Mouse (Mus musculus) MEL (cell line): ENCODE data around the gene Pter. TPM values are rescaled to one million over a fixed set of nuclear protein-coding genes. Genes with fewer than 3 reads are reported as not detected.

Experiments
- DNase-seq: peaks from one replicate; pipeline ENCODE4 v3.0.0; 2011; ENCODE audit warnings: low read depth, low spot score
- H3K27ac ChIP-seq: 2 replicates; pipeline ENCODE4 v1.5.1; 2012; ENCODE audit warnings: low read depth, mild to moderate bottlenecking, control low read depth, low read length, moderate library complexity; ENCODE audit not compliant: control insufficient read depth
- H3K27me3 ChIP-seq, 2 experiments: fragments of 150-350 bp in 1 of 2; sonication (generic) in 1 of 2; 2 replicates each; pipeline ENCODE4 v1.6.1; 2012; ENCODE audit warnings: low read length in 2 of 2, mild to moderate bottlenecking in 2 of 2, improper control_type of control experiment in 1 of 2, moderate library complexity in 1 of 2; ENCODE audit not compliant: insufficient read depth in 2 of 2, control insufficient read depth in 1 of 2
- H3K36me3 ChIP-seq, 2 experiments: 2 replicates each; pipeline ENCODE4 v1.6.1; 2012 to 2014; ENCODE audit warnings: low read length in 2 of 2, improper control_type of control experiment in 1 of 2, inconsistent platforms in 1 of 2, mild to moderate bottlenecking in 1 of 2; ENCODE audit not compliant: insufficient read depth in 2 of 2, control insufficient read depth in 1 of 2
- H3K4me1 ChIP-seq, 2 experiments: fragments of 150-350 bp in 1 of 2; sonication (generic) in 1 of 2; 2 replicates each; pipeline ENCODE4 v1.6.1; 2012; ENCODE audit warnings: low read length in 2 of 2, improper control_type of control experiment in 1 of 2, mild to moderate bottlenecking in 1 of 2; ENCODE audit not compliant: insufficient read depth in 2 of 2, control insufficient read depth in 1 of 2
- H3K4me3 ChIP-seq, 2 experiments: fragments of 150-350 bp in 1 of 2; sonication (generic) in 1 of 2; 2 replicates each; pipeline ENCODE4 v1.5.1; 2012; ENCODE audit warnings: low read depth in 2 of 2, low read length in 2 of 2, mild to moderate bottlenecking in 2 of 2, moderate library complexity in 2 of 2, control low read depth in 1 of 2, improper control_type of control experiment in 1 of 2; ENCODE audit not compliant: control insufficient read depth in 1 of 2, insufficient read depth in 1 of 2
- H3K79me2 ChIP-seq: 2 replicates; pipeline ENCODE4 v1.6.1; 2012; ENCODE audit warnings: mild to moderate bottlenecking, low read length, moderate library complexity; ENCODE audit not compliant: control insufficient read depth, poor library complexity, insufficient read depth
- H3K9ac ChIP-seq: 2 replicates; pipeline ENCODE4 v1.6.1; 2012; ENCODE audit warnings: low read depth, mild to moderate bottlenecking, control low read depth, low read length, moderate library complexity; ENCODE audit not compliant: control insufficient read depth, poor library complexity, severe bottlenecking
- H3K9me3 ChIP-seq: fragments of 150-350 bp; sonication (generic); replicated peaks from 2 replicates; pipeline ENCODE4 v1.6.1; 2012; ENCODE audit warnings: mild to moderate bottlenecking, low read length, improper control_type of control experiment, moderate library complexity; ENCODE audit not compliant: insufficient read depth
- BHLHE40 ChIP-seq: IDR thresholded peaks from 2 replicates; pipeline ENCODE4 v1.6.1; 2012; ENCODE audit warnings: low read depth, mild to moderate bottlenecking, inconsistent platforms, low read length, improper control_type of control experiment, borderline replicate concordance
- CHD1 ChIP-seq: IDR thresholded peaks from 2 replicates; pipeline ENCODE4 v1.6.1; 2012; ENCODE audit warnings: low read depth, mild to moderate bottlenecking, inconsistent platforms, low read length, improper control_type of control experiment
- CTCF ChIP-seq, 3 experiments: IDR thresholded peaks in 2 of 3; conservative IDR thresholded peaks in 1 of 3; 2 replicates each; pipeline ENCODE4 v1.5.1; 2011 to 2012; ENCODE audit warnings: low read length in 3 of 3, low read depth in 2 of 3, mild to moderate bottlenecking in 2 of 3, improper control_type of control experiment in 1 of 3, inconsistent platforms in 1 of 3, mixed read lengths in 1 of 3, moderate library complexity in 1 of 3; ENCODE audit not compliant: control insufficient read depth in 1 of 3, insufficient read depth in 1 of 3, poor library complexity in 1 of 3, severe bottlenecking in 1 of 3
- E2F4 ChIP-seq: IDR thresholded peaks from 2 replicates; pipeline ENCODE4 v1.6.1; 2011; ENCODE audit warnings: low read depth, low read length, improper control_type of control experiment, borderline replicate concordance
- ELF1 ChIP-seq: IDR thresholded peaks from 2 replicates; pipeline ENCODE4 v1.6.1; 2014; ENCODE audit warnings: low read depth, mild to moderate bottlenecking, inconsistent platforms, low read length, improper control_type of control experiment, moderate library complexity
- EP300 ChIP-seq, 2 experiments: IDR thresholded peaks; 2 replicates each; pipeline ENCODE4 v1.6.1; 2011; ENCODE audit warnings: improper control_type of control experiment in 2 of 2, low read length in 2 of 2, low read depth in 1 of 2, mild to moderate bottlenecking in 1 of 2
- JUND ChIP-seq: IDR thresholded peaks from 2 replicates; pipeline ENCODE4 v1.6.1; 2011; ENCODE audit warnings: low read depth, mild to moderate bottlenecking, improper control_type of control experiment, low read length
- MAFK ChIP-seq: IDR thresholded peaks from 2 replicates; pipeline ENCODE4 v1.6.1; 2011; ENCODE audit warnings: low read depth, mild to moderate bottlenecking, low read length, improper control_type of control experiment, borderline replicate concordance
- MAX ChIP-seq: IDR thresholded peaks from 2 replicates; pipeline ENCODE4 v1.6.1; 2011; ENCODE audit warnings: low read length, improper control_type of control experiment
- MAZ ChIP-seq: IDR thresholded peaks from 2 replicates; pipeline ENCODE4 v1.6.1; 2012; ENCODE audit warnings: low read depth, mild to moderate bottlenecking, inconsistent platforms, low read length, improper control_type of control experiment
- MEF2A ChIP-seq: IDR thresholded peaks from 2 replicates; pipeline ENCODE4 v1.6.1; 2014; ENCODE audit warnings: low read depth, mild to moderate bottlenecking, inconsistent platforms, low read length, improper control_type of control experiment; ENCODE audit not compliant: poor library complexity, insufficient replicate concordance, severe bottlenecking; ENCODE audit errors: extremely low read depth
- MYC ChIP-seq: IDR thresholded peaks from 2 replicates; pipeline ENCODE4 v1.6.1; 2011; ENCODE audit warnings: low read depth, mild to moderate bottlenecking, low read length, improper control_type of control experiment, moderate library complexity
- NRF1 ChIP-seq: IDR thresholded peaks from 2 replicates; pipeline ENCODE4 v1.6.1; 2014; ENCODE audit warnings: low read depth, mild to moderate bottlenecking, inconsistent platforms, low read length, improper control_type of control experiment, moderate library complexity; ENCODE audit not compliant: poor library complexity, insufficient read depth, severe bottlenecking
- POLR2AphosphoS2 ChIP-seq: IDR thresholded peaks from 2 replicates; pipeline ENCODE4 v1.6.1; 2011; ENCODE audit warnings: low read length, improper control_type of control experiment
- POLR2AphosphoS5 ChIP-seq: IDR thresholded peaks from 2 replicates; pipeline ENCODE4 v1.6.1; 2012; ENCODE audit warnings: low read depth, borderline replicate concordance, mild to moderate bottlenecking, inconsistent platforms, low read length, moderate library complexity, mixed read lengths
- SIN3A ChIP-seq: IDR thresholded peaks from 2 replicates; pipeline ENCODE4 v1.6.1; 2012; ENCODE audit warnings: low read length, improper control_type of control experiment, inconsistent platforms
- SMC3 ChIP-seq: IDR thresholded peaks from 2 replicates; pipeline ENCODE4 v1.6.1; 2011; ENCODE audit warnings: low read depth, low read length, improper control_type of control experiment
- USF1 ChIP-seq: IDR thresholded peaks from 2 replicates; pipeline ENCODE4 v1.6.1; 2014; ENCODE audit warnings: low read depth, mild to moderate bottlenecking, inconsistent platforms, low read length, improper control_type of control experiment, moderate library complexity
- USF2 ChIP-seq, 2 experiments: IDR thresholded peaks; 2 replicates each; pipeline ENCODE4 v1.6.1; 2011 to 2012; ENCODE audit warnings: improper control_type of control experiment in 2 of 2, low read length in 2 of 2, borderline replicate concordance in 1 of 2, inconsistent platforms in 1 of 2, low read depth in 1 of 2, mild to moderate bottlenecking in 1 of 2; ENCODE audit not compliant: insufficient read depth in 1 of 2
- ZC3H11A ChIP-seq: IDR thresholded peaks from 2 replicates; pipeline ENCODE4 v1.6.1; 2012; ENCODE audit warnings: low read depth, mild to moderate bottlenecking, inconsistent platforms, low read length, improper control_type of control experiment
- ZKSCAN1 ChIP-seq: IDR thresholded peaks from 2 replicates; pipeline ENCODE4 v1.6.1; 2012; ENCODE audit warnings: low read depth, mild to moderate bottlenecking, inconsistent platforms, low read length, improper control_type of control experiment, moderate library complexity
- ZMIZ1 ChIP-seq: IDR thresholded peaks from 2 replicates; pipeline ENCODE4 v1.6.1; 2012; ENCODE audit warnings: low read depth, mild to moderate bottlenecking, inconsistent platforms, low read length, improper control_type of control experiment, moderate library complexity
- polyA plus RNA-seq, 2 experiments: library from polyadenylated mRNA; stranded (reverse) in 1 of 2; unstranded in 1 of 2; fragments of >175 nt in 1 of 2; fragments of >200 nt in 1 of 2; gene quantifications; 2 replicates each; pipeline versions ENCODE4 v1.2.1 to v1.2.4; 2012; ENCODE audit warnings: low replicate concordance in 2 of 2, low read depth in 1 of 2; ENCODE audit not compliant: insufficient read length in 2 of 2, insufficient read depth in 1 of 2, missing spikeins in 1 of 2
- total RNA-seq: library from RNA; depleted of rRNA; stranded (reverse); fragments of 300-350 nt; gene quantifications from 2 replicates; pipeline ENCODE4 v1.2.3, GENCODE M21; 2012

Gene Pter
- total and polyA plus RNA-seq, 3 experiments: 19.4 to 19.6 TPM; not detected in 1

DNA sequence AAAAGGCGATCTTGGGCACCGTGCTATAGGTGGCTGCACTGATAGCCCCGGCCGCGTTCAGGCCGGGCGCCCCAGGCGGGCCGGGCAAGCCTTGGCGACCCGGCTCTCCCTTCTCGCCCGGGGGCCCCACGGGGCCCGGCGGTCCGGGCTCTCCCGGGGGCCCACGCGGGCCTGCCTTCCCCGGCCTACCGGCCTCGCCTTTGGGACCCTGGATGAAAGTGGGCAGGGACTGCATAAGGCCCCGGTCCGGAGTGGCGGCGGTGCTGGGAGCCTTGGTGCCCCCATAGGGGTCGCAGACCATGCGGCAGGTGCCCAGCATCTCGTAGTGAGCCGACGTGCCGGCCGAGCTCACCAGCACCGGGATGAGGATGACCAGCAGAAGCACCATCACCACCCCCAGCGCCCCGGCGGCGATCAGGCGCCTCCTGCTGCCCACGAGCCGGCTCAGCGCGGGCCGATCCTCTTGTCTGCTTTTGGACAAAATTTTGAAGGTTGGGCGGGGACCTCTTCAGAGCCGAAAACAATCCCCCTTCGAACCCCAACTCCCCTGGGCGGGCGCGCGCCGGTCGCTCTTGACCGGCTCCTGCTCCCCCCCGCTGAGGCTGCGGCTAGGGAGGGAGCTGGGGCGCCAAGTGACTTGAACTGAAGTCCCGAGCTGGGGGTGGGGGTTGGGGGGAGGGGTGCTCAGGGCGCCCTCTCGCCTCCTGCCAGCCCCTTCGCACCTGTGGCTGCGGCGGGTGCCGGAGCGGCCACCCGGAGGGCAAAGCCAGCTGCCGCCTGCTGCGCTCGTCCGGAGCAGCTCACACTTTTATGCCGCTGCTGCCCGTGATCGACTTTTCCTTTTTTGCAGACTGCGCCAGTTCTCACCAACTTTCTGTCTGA is 86.9 kb downstream of the Pter start:
- H3K9ac ChIP-seq: no peak overlapping the region
- H3K9me3 ChIP-seq: no peaks in the 10 kb centered on the region
- H3K36me3 ChIP-seq: no peaks in the 10 kb centered on the region
- H3K27ac ChIP-seq: no peak overlapping the region
- TF ChIP-seq ZKSCAN1: no peak
- no peak for TF ChIP-seq CTCF (IDR thresholded peaks at IDR 0.05 in 2 of 3, conservative IDR thresholded peaks at IDR 0.05 in 1 of 3; ENCODE audit: control insufficient read depth in 1 of 3, insufficient read depth in 1 of 3, low read depth in 2 of 3, low read length in 3 of 3, poor library complexity in 1 of 3, severe bottlenecking in 1 of 3)
- TF ChIP-seq ELF1: no peak
- no peak for TF ChIP-seq CHD1
- TF ChIP-seq POLR2AphosphoS2: no peak
- TF ChIP-seq ZMIZ1: no peak
- H3K4me1 ChIP-seq: no peaks in the 10 kb centered on the region
- no peaks in the 10 kb centered on the region for H3K79me2 ChIP-seq
- no peaks in the 10 kb centered on the region for H3K27me3 ChIP-seq
- DNase-seq: no peak
- no peak overlapping the region for H3K4me3 ChIP-seq

DNA sequence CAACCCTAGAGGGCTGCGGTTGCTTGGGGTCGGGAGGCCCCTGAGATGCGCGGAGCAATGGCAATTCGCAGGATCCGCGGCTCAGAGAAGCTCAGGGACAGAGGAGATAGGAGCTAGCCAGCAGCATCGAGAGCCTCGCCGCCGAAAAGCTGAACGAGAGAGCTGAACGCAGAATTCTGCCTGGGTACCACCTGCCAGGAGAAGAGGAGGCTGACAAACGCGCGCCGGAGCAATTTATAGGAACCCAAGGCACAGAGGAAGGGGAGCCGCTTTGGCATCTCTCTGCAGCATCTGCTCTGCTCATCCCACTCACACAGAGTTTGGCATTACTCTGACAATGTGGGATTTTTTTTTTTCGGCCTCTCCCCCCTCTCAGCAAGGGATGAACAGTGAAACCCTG is 87.6 kb downstream of the Pter start, which contains the start of gene C1ql3:
TSS of gene C1ql3 (minus strand) at position 335 of the 400 bp plus-strand sequence.
- H3K4me1 ChIP-seq: no peaks in the 10 kb centered on the region
- no peak within 1 kb of the TSS for H3K27ac ChIP-seq
- no peaks in the 10 kb centered on the region for H3K79me2 ChIP-seq
- no peak within 1 kb of the TSS for H3K4me3 ChIP-seq
- DNase-seq: no peak
- no peaks in the 10 kb centered on the region for H3K36me3 ChIP-seq
- no peak for TF ChIP-seq ZMIZ1
- no peak for TF ChIP-seq E2F4
- TF ChIP-seq POLR2AphosphoS5: no peak
- no peak for TF ChIP-seq ZC3H11A
- no peak for TF ChIP-seq MAZ
- no peak for TF ChIP-seq USF2 (IDR thresholded peaks at IDR 0.05; ENCODE audit: borderline replicate concordance in 1 of 2, insufficient read depth in 1 of 2, low read depth in 1 of 2, low read length in 2 of 2)
- TF ChIP-seq MAFK: no peak
- TF ChIP-seq MEF2A: no peak
- TF ChIP-seq MYC: no peak
- TF ChIP-seq POLR2AphosphoS2: no peak
- no peak for TF ChIP-seq CTCF (IDR thresholded peaks at IDR 0.05 in 2 of 3, conservative IDR thresholded peaks at IDR 0.05 in 1 of 3; ENCODE audit: control insufficient read depth in 1 of 3, insufficient read depth in 1 of 3, low read depth in 2 of 3, low read length in 3 of 3, poor library complexity in 1 of 3, severe bottlenecking in 1 of 3)
- TF ChIP-seq USF1: no peak
- TF ChIP-seq SIN3A: no peak
- TF ChIP-seq ELF1: no peak
- no peak for TF ChIP-seq SMC3
- no peak for TF ChIP-seq JUND
- no peak for TF ChIP-seq BHLHE40
- TF ChIP-seq NRF1: no peak
- TF ChIP-seq MAX: no peak
- no peak for TF ChIP-seq EP300 (IDR thresholded peaks at IDR 0.05; ENCODE audit: low read depth in 1 of 2, low read length in 2 of 2)
- H3K27me3 ChIP-seq: no peaks in the 10 kb centered on the region
- no peaks in the 10 kb centered on the region for H3K9me3 ChIP-seq
- no peak within 1 kb of the TSS for H3K9ac ChIP-seq
